Mouse (Mus musculus): ENCODE measurements at regions not wholly inside any gene's neighbourhood (a gene's known extent, or its start where the extent isn't known, plus 50 kb on each side); places are given as distances from the start of the nearest gene placed in this dataset.

GRCm38 (mm10) chr10:27916406-27916805 is 158.2 kb upstream of the Ptprk start:
- Histone ChIP-seq H3K4me2 (no peak overlapping the region), H3K27ac (ENCODE audit: poor library complexity, severe bottlenecking) (0 out of 2 replicates have a peak overlapping the region, but pooled peaks have one; percentile 47), H3K36me3 (no peaks in the 10 kb centered on the region), H3K9ac (no peak overlapping the region), H3K27me3 (replicated peaks) (no peaks in the 10 kb centered on the region), H3K9me3 (replicated peaks) (0 out of 2 replicates have a peak, but pooled peaks cover 3% of the 10 kb centered on the region), H3K4me1 (replicated peaks) (no peaks in the 10 kb centered on the region), H3K4me3 (no peak overlapping the region)
- ATAC-seq (ENCODE audit: insufficient number of reproducible peaks, low FRiP score) = peak; percentile 72; the same call in 1 of the 2 replicates
- WGBS = 19% methylated on average over 2 of the region's 2 CpGs

DNA sequence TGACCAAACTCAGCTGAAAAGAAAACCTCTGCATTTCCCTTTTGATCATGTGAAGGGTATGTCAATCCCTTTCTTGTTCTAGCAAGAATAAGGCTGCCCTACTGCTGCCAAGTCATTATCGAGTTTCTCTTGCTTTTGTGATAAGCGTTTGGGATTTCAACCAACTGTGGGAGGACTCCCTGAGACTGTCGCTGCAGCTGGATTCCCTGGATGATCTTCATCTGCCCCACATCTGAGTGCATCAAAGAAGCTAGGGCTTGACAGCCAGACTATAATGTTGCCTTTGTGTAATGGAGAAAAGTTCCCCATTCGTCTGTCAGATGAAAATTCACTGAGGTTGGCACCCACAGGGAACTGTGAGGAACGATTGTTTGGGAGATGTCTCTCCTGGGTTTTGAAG is 147.4 kb upstream of the Ptprk start:
- Histone ChIP-seq H3K4me3 (no peak overlapping the region), H3K4me1 (replicated peaks) (peaks cover 3% of the 10 kb centered on the region; the same call in 1 of the 2 replicates), H3K4me2 (no peak overlapping the region), H3K9me3 (replicated peaks) (no peaks in the 10 kb centered on the region), H3K9ac (no peak overlapping the region), H3K36me3 (no peaks in the 10 kb centered on the region), H3K27me3 (replicated peaks) (no peaks in the 10 kb centered on the region), H3K27ac (ENCODE audit: poor library complexity, severe bottlenecking) (peak overlapping the region; percentile 25; the same call in 1 of the 2 replicates)
- 38% methylated on average over 5 of the region's 5 CpGs for WGBS
- ATAC-seq (ENCODE audit: insufficient number of reproducible peaks, low FRiP score) = no peak

DNA sequence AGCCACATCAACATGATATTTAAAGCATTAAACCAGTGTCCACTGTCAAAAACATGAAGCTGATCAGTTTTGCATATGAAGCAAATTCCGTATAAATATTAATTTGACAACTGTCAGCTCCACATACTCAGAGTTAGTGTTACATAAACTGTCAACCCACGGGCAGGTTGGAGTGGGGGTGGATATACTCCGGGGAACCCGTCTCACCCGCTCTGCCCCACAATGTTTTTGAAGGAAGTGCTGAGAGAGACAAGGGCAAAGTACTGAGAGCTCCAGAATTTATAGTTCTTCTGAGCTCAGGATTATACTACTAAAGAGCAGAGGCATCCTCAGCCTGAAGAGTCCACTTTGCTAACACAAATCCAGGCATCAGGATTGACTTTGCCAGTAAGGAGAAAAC is 132.5 kb upstream of the Ptprk start:
- Histone ChIP-seq H3K27me3 (replicated peaks) (no peaks in the 10 kb centered on the region), H3K4me3 (no peak overlapping the region), H3K36me3 (no peaks in the 10 kb centered on the region), H3K9me3 (replicated peaks) (no peaks in the 10 kb centered on the region), H3K27ac (ENCODE audit: poor library complexity, severe bottlenecking) (no peak overlapping the region), H3K4me1 (replicated peaks) (no peaks in the 10 kb centered on the region), H3K9ac (no peak overlapping the region), H3K4me2 (no peak overlapping the region)
- WGBS = 78% methylated on average over 5 of the region's 5 CpGs
- no peak for ATAC-seq (ENCODE audit: insufficient number of reproducible peaks, low FRiP score)

DNA sequence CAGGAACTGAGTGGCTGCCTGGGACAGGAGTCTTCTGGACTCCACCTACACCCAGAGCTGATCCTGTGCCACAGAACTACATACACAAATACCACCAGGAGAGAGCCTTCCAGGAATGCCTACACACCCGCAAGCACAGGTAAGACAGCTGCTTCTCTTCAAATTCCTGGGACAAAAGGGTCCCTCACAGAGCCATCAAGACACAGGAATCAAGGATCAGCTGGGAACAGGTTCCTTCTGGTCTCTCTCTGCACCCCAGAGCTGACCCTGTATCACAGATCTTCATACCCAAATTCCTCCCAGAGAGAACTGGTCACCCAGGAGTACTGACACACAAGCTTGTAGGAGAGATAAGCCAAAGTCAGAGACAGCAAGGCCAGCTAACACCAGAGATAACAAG is 125.5 kb upstream of the Ptprk start:
- Histone ChIP-seq H3K27ac (ENCODE audit: poor library complexity, severe bottlenecking) (no peak overlapping the region), H3K27me3 (replicated peaks) (no peaks in the 10 kb centered on the region), H3K4me1 (replicated peaks) (no peaks in the 10 kb centered on the region), H3K4me2 (no peak overlapping the region), H3K9ac (no peak overlapping the region), H3K36me3 (no peaks in the 10 kb centered on the region), H3K4me3 (no peak overlapping the region), H3K9me3 (replicated peaks) (no peaks in the 10 kb centered on the region)
- no peak for ATAC-seq (ENCODE audit: insufficient number of reproducible peaks, low FRiP score)
- WGBS = 88% methylated on average over 1 of the region's 1 CpGs

DNA sequence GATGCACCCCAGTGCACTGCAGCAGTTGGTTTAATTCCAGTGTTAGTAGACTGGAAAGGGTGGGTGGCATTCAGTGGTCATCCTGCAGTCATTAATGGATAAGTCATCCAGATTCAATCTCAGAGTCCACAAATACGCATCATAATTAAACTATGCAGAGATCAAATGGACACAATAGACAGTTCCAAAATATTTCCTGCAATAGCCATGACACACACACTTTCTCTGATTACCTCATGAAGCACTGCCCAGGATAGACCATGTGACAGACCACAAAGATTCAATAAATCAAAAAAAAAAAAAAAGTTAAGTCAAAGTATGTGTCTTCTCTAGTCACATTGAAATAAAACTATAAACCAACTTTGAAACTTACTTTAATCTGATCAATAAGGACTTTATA is 106.4 kb upstream of the Ptprk start:
- H3K36me3 ChIP-seq = no peaks in the 10 kb centered on the region
- no peak for ATAC-seq (ENCODE audit: insufficient number of reproducible peaks, low FRiP score)

GRCm38 (mm10) chr10:27984047-27984446 is 90.6 kb upstream of the Ptprk start:
- no peak overlapping the region for H3K4me3 ChIP-seq
- H3K27me3 ChIP-seq (replicated peaks) = no peaks in the 10 kb centered on the region
- H3K9ac ChIP-seq = no peak overlapping the region
- H3K4me1 ChIP-seq (replicated peaks) = peaks cover 20% of the 10 kb centered on the region
- no peak overlapping the region for H3K4me2 ChIP-seq
- 89% methylated on average over 4 of the region's 4 CpGs for WGBS
- no peaks in the 10 kb centered on the region for H3K9me3 ChIP-seq (replicated peaks)
- no peaks in the 10 kb centered on the region for H3K36me3 ChIP-seq
- ATAC-seq (ENCODE audit: insufficient number of reproducible peaks, low FRiP score) = no peak
- no peak overlapping the region for H3K27ac ChIP-seq (ENCODE audit: poor library complexity, severe bottlenecking)

More for the DNA sequence above, 106.4 kb upstream of the Ptprk start:
- Histone ChIP-seq H3K27ac (ENCODE audit: poor library complexity, severe bottlenecking) (no peak overlapping the region), H3K4me1 (replicated peaks) (no peaks in the 10 kb centered on the region), H3K9me3 (replicated peaks) (no peaks in the 10 kb centered on the region), H3K4me2 (no peak overlapping the region), H3K9ac (no peak overlapping the region), H3K4me3 (no peak overlapping the region), H3K27me3 (replicated peaks) (no peaks in the 10 kb centered on the region)
- 83% methylated on average over 1 of the region's 1 CpGs for WGBS

- 64% methylated on average over 1 of the region's 1 CpGs for WGBS
- ATAC-seq (ENCODE audit: insufficient number of reproducible peaks, low FRiP score) = no peak
- no peaks in the 10 kb centered on the region for H3K9me3 ChIP-seq (replicated peaks)
Measured at GRCm38 (mm10) chr10:27985068-27985467, 89.6 kb upstream of the Ptprk start.

DNA sequence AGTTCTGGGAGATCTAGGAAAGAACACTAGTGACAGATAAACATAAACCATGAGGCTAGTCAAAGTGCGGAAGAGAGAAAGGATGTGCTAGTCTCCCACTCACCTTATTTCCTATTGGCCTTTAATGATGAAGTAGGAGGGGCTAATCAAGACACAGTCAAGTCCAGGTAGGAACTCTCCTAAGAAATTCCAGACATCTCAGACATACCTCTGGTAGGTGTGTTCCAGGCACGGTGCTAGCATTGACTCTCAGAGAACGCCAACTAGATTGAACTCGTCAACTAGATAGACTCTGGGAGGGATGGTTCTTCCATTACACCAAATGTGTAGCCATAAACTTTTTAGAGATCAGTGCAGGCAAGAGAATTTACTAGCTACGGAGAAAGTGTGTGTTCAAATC is 87.6 kb upstream of the Ptprk start:
- no peak for ATAC-seq (ENCODE audit: insufficient number of reproducible peaks, low FRiP score)
- Histone ChIP-seq H3K4me2 (no peak overlapping the region), H3K27ac (ENCODE audit: poor library complexity, severe bottlenecking) (no peak overlapping the region), H3K4me3 (no peak overlapping the region), H3K4me1 (replicated peaks) (peaks cover 34% of the 10 kb centered on the region), H3K36me3 (no peaks in the 10 kb centered on the region), H3K27me3 (replicated peaks) (no peaks in the 10 kb centered on the region), H3K9me3 (replicated peaks) (no peaks in the 10 kb centered on the region), H3K9ac (no peak overlapping the region)
- 79% methylated on average over 5 of the region's 5 CpGs for WGBS

More at GRCm38 (mm10) chr10:27985068-27985467, 89.6 kb upstream of the Ptprk start:
- Histone ChIP-seq H3K4me3 (no peak overlapping the region), H3K27me3 (replicated peaks) (no peaks in the 10 kb centered on the region), H3K4me1 (replicated peaks) (peaks cover 23% of the 10 kb centered on the region), H3K36me3 (no peaks in the 10 kb centered on the region), H3K27ac (ENCODE audit: poor library complexity, severe bottlenecking) (no peak overlapping the region), H3K4me2 (no peak overlapping the region), H3K9ac (no peak overlapping the region)

- no peaks in the 10 kb centered on the region for H3K36me3 ChIP-seq
- H3K9ac ChIP-seq = no peak overlapping the region
- no peaks in the 10 kb centered on the region for H3K27me3 ChIP-seq (replicated peaks)
- no peak overlapping the region for H3K4me2 ChIP-seq
- H3K9me3 ChIP-seq (replicated peaks) = no peaks in the 10 kb centered on the region
- H3K4me1 ChIP-seq (replicated peaks) = peaks cover 33% of the 10 kb centered on the region
- H3K27ac ChIP-seq (ENCODE audit: poor library complexity, severe bottlenecking) = no peak overlapping the region
- H3K4me3 ChIP-seq = no peak overlapping the region
- no peak for ATAC-seq (ENCODE audit: insufficient number of reproducible peaks, low FRiP score)
- 41% methylated on average over 3 of the region's 3 CpGs for WGBS
Measured at GRCm38 (mm10) chr10:27988066-27988465, 86.6 kb upstream of the Ptprk start.

DNA sequence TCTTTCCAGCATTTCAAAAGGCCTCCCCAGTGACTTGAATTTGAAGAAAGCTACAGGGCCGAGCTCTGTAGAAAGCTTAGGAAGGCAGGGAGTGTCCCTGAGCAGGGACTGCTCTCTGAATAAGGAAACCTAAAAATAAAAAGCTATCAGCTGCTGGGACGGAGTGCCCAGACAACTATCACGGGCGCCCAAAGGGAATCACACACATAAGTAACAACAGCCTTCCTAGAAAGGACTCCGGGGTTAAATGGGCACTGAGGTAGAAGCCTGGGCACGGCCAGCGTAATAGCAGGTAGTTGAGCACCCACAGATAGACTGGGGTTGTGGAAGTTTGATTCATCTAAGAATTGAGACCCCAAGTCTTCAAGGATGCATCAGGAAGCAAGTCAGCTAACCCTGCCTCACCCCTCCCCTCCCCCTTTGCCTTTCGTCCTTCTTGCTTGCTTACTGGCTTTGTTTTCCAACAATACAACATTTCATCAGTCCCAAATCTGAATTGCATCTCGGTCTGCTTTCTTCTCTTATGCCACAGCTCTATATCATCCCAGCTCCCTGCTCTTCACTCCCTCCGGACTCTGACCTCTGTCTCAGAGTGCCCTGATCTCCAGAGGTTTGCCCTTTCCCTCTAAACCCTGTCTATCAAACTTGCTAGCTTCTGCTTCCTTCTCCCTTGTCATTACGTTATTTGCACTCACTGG is 84.1 kb upstream of the Ptprk start:
- 42% methylated on average over 11 of the region's 11 CpGs for WGBS
- H3K27ac ChIP-seq (ENCODE audit: poor library complexity, severe bottlenecking) = peak overlapping the region; percentile 69
- H3K4me1 ChIP-seq (replicated peaks) = peaks cover 33% of the 10 kb centered on the region
- H3K9me3 ChIP-seq (replicated peaks) = no peaks in the 10 kb centered on the region
- no peaks in the 10 kb centered on the region for H3K27me3 ChIP-seq (replicated peaks)
- no peaks in the 10 kb centered on the region for H3K36me3 ChIP-seq
- ATAC-seq (ENCODE audit: insufficient number of reproducible peaks, low FRiP score) = no peak
- no peak overlapping the region for H3K9ac ChIP-seq
- peak overlapping the region; percentile 40; the same call in 1 of the 2 replicates for H3K4me2 ChIP-seq
- no peak overlapping the region for H3K4me3 ChIP-seq

DNA sequence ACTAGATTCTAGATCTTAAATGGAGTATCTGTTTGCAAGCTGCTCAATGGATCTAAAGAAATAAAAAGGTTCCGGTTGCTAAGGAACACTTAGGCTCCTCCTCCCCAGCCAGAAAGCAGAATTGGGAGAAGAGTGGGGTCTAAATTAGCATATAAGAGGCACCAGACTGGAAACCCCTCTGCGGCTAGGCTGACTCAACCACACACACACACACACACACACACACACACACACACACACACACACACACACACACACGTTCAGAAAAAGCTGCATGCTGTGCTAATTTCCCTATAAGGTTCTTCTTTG is 83.6 kb upstream of the Ptprk start:
- no peak for ATAC-seq (ENCODE audit: insufficient number of reproducible peaks, low FRiP score)
- Histone ChIP-seq H3K27ac (ENCODE audit: poor library complexity, severe bottlenecking) (no peak overlapping the region), H3K9ac (no peak overlapping the region), H3K9me3 (replicated peaks) (no peaks in the 10 kb centered on the region), H3K27me3 (replicated peaks) (no peaks in the 10 kb centered on the region), H3K4me3 (no peak overlapping the region), H3K4me2 (no peak overlapping the region), H3K36me3 (no peaks in the 10 kb centered on the region), H3K4me1 (replicated peaks) (peaks cover 33% of the 10 kb centered on the region)
- 70% methylated on average over 3 of the region's 3 CpGs for WGBS

All from heart, embryonic 12.5 days (tissue).